Mouse (Mus musculus) cerebellum, adult 18-20 months (tissue): ENCODE measurements around the gene Tacc2.

Experiments used
- DNase-seq, 2 experiments: peaks; one replicate each; pipeline ENCODE4 v3.0.0; 2021

Gene Tacc2

GRCm38 (mm10) chr7:130692943-130693799 lies 115.9 kb downstream of the Tacc2 start:
- peak; percentile 77 to 80 for DNase-seq

GRCm38 (mm10) chr7:130693800-130694193 lies 116.6 kb downstream of the Tacc2 start:
- peak; percentile 69 to 76 for DNase-seq

GRCm38 (mm10) chr7:130695669-130696338 lies 118.6 kb downstream of the Tacc2 start:
- no peak for DNase-seq

GRCm38 (mm10) chr7:130696347-130697234 lies 119.4 kb downstream of the Tacc2 start:
- peak; percentile 62 to 63 for DNase-seq

- DNase-seq: no peak
Measured at GRCm38 (mm10) chr7:130698480-130698879, 121.2 kb downstream of the Tacc2 start.

GRCm38 (mm10) chr7:130701336-130701735 lies 124.1 kb downstream of the Tacc2 start:
- DNase-seq: peak in 1 of 2 experiments; percentile 46

GRCm38 (mm10) chr7:130705230-130705629 lies 128.0 kb downstream of the Tacc2 start:
- no peak for DNase-seq

DNA sequence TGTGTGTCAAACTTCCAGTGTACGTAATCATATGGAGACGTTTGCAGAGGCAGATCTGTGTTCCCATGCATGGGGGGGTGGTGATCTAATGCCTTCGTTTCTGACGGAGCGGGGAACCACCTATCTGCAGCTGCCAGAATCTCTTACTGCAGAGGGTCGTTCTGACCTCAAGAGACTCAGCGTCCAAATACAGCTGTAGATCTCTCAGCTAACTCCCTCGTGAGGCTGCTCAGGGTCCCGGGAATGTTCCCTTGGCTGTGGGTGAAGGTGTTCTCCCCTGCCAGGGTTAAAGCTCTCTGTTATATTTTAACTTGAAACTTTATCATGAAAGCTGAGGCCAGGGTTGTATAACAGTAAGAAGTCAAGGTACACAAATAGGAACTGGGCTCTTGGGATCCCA lies 131.7 kb downstream of the Tacc2 start:
- no peak for DNase-seq

DNA sequence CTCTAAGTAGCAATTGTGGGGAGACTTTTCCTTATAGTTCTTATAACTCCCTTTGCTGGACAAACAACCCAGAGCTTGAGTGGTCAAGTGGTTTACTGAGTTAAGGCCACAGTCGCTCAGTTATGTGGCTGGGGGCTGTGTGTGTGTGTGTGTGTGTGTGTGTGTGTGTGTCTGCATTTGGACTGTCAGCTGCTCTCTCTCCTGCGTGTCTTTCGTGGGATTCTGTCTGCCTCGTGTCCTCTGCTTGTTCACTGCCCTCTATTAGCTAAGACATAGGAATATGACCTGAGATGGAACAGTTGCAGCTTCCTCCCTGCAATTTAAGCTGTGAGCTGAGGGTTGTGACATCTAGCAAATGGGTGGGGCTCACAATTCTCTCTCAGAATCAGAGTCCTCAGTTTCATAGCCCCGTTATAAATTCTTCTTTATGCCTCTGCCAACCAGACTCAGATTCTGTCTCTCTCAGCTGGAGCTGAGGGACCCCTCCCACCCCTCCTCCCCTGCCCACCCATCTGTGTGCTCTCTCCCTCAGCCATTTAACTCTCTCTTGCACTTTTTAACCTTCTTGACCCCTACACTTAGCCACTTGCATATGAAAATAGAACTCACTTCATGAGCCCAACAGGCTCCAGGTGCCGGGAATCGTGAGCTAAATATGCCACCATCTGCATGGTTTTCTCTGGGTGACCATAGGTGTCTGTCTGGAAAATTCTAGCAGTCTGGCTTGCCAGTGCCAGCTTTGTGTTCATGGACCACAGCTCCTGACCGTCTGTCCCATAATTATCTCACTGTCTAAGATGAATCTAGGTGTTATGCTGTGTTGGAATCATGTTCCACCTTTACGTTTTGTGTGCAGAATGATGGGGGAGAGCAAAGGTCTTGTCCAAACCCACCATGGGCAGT lies 132.4 kb downstream of the Tacc2 start:
- DNase-seq: peak; percentile 56 to 65

GRCm38 (mm10) chr7:130711851-130712250 lies 134.6 kb downstream of the Tacc2 start:
- no peak for DNase-seq

GRCm38 (mm10) chr7:130713319-130713718 lies 136.1 kb downstream of the Tacc2 start:
- DNase-seq: no peak

DNA sequence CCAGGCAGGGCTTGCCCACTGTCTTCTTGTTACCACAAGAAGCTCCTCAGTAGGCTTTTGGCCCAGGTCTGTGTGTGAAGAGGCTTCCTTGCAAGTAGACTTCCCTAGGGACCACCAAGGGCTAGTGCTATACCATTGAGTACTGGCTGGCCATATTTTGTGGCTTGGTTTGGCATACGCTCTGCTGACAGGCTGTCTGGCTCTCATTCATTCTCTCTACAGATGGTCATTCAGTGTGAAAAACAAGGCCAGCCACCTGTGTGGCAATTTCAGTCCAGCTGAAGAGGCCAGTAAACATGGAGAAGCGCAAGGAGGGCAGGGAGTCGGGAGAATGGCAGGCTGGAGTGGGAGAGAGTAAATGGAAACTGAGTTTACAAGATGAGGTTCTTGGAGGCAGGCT lies 138.2 kb downstream of the Tacc2 start:
- DNase-seq: peak; percentile 88 to 92

GRCm38 (mm10) chr7:130716341-130716740 lies 139.1 kb downstream of the Tacc2 start:
- DNase-seq: no peak

GRCm38 (mm10) chr7:130716989-130717388 lies 139.8 kb downstream of the Tacc2 start:
- DNase-seq: no peak

GRCm38 (mm10) chr7:130719931-130720598 lies 142.8 kb downstream of the Tacc2 start:
- no peak for DNase-seq

GRCm38 (mm10) chr7:130720646-130721335 lies 143.6 kb downstream of the Tacc2 start:
- DNase-seq: peak; percentile 61 to 70

DNA sequence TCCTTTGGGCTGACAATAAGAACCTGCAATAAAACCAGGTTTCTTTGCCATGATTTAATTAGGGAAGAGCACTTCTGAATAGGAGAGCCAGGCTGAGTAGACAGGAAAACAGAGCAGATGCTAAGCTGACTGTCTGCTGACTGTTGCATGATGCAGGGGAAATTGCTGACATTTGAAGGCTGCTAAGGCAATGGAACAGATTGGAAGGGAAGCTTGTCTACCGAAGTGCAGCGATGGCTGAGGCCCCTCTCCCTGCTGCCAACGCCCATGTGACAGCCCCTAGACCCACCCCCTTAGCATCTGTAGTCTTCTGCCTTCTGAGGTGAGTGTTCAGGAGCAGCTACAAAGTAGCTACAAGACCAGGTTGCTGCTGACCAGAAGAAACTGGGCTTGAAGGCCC lies 148.9 kb downstream of the Tacc2 start:
- DNase-seq: no peak

GRCm38 (mm10) chr7:130726724-130727422 lies 149.6 kb downstream of the Tacc2 start:
- DNase-seq: no peak

DNA sequence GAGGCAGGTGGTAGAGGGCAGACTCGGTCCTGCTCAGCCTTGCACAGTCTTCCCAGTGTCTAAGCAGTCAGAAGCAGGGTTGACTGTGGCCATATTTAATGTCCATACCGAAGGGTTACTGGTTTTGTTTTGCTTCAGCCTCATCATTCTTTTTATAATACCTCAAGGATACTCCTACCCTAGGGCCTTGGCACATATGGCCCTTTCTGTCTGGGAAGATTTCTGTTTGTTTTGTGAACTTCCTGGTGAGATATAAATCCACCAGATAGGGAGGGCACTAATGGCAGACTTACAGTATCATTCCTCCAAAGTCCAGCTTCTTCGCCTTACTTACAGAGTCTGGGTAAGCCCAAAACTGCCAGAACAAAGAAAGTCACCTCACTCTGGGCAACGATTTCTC lies 150.3 kb downstream of the Tacc2 start:
- DNase-seq: no peak

GRCm38 (mm10) chr7:130731792-130732191 lies 154.6 kb downstream of the Tacc2 start:
- DNase-seq: no peak
